ENCODE assay signal across 9 mouse cellular contexts in the genomic region with DNA sequence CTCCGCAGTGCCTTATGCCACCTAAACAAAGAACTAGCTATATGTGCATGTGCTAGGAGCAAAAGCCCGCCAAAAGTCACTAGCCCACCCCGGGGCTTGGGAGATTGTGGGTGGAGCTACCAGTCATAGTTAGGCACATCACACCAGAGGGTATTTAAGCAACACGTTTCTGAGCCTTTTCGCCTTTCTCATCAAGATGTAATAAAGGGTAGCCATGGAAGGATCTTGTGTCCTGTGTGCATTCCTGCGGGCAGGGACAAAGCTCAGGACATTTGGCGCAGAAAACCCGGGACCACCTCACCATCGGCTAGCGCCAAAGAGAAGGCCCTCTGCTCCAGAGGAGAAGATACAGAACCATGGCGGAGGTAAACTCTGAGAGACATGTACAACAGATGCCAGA. TPM values are rescaled to one million over a fixed set of nuclear protein-coding genes. Genes with fewer than 3 reads are reported as not detected.
DNase-seq lines count a peak whose midpoint lies in the region; ATAC-seq and TF ChIP-seq lines count a peak whose summit lies in the region.
"Had no signal": no experiment of that assay in that cellular context is flagged by ENCODE, and none has a peak within 500 bp of the region (broad histone marks: within the 10 kb centered on the region; RNA-seq: fewer than 3 reads in every experiment).

No protein-coding gene starts in this region.

- no peak for TF ChIP-seq CTCF in hindbrain, postnatal 0 days (IDR thresholded peaks at IDR 0.05; ENCODE audit: low read depth)

- no peaks in the 10 kb centered on the region for H3K4me1 ChIP-seq in hindbrain, postnatal 0 days (ENCODE audit: insufficient read depth, low read length)
- H3K4me1 ChIP-seq in midbrain, embryonic 15.5 days = peaks cover 9% of the 10 kb centered on the region; the same call in 1 of the 2 replicates

- H3K4me3 ChIP-seq in hindbrain, postnatal 0 days (ENCODE audit: low read length) = peak overlapping the region; percentile 76
- peak overlapping the region; percentile 97 for H3K4me3 ChIP-seq in midbrain, embryonic 15.5 days
- H3K4me3 ChIP-seq: myocyte had no signal

- no peak overlapping the region; the same call in 1 of the 2 replicates for H3K9ac ChIP-seq in hindbrain, postnatal 0 days (replicated peaks; ENCODE audit: low read length)
- H3K9ac ChIP-seq in midbrain, embryonic 15.5 days = peak overlapping the region; percentile 76

- no peaks in the 10 kb centered on the region for H3K9me3 ChIP-seq in hindbrain, postnatal 0 days (ENCODE audit: low read length)
- no peaks in the 10 kb centered on the region for H3K9me3 ChIP-seq in midbrain, embryonic 15.5 days

- H3K27me3 ChIP-seq in hindbrain, postnatal 0 days (ENCODE audit: insufficient read depth, low read length) = no peaks in the 10 kb centered on the region
- no peaks in the 10 kb centered on the region for H3K27me3 ChIP-seq in midbrain, embryonic 15.5 days (replicated peaks)

- WGBS in hindbrain, postnatal 0 days = 15% methylated on average over 11 of the region's 11 CpGs
- WGBS in midbrain, embryonic 15.5 days = 17% methylated on average over 11 of the region's 11 CpGs

- H3K4me2 ChIP-seq in hindbrain, postnatal 0 days (ENCODE audit: low read depth, low read length) = peak overlapping the region; percentile 66
- H3K4me2 ChIP-seq in midbrain, embryonic 15.5 days = peak overlapping the region; percentile 92

- H3K36me3 ChIP-seq in hindbrain, postnatal 0 days (ENCODE audit: insufficient read depth, low read length) = no peaks in the 10 kb centered on the region
- H3K36me3 ChIP-seq in midbrain, embryonic 15.5 days (replicated peaks) = no peaks in the 10 kb centered on the region

- no peak for ATAC-seq in hindbrain, postnatal 0 days
- no peak for ATAC-seq in midbrain, embryonic 15.5 days (replicated peaks)

- no peak overlapping the region for H3K27ac ChIP-seq in hindbrain, postnatal 0 days
- H3K27ac ChIP-seq in midbrain, embryonic 15.5 days = no peak overlapping the region

- intact Hi-C loops in left cerebral cortex, postnatal 10 days (cut with DNase I) = loop anchor here (5.0 kb wide), 1 partner anchor 721 kb away; no protein-coding TSS in a partner anchor

- peak; percentile 6 for DNase-seq in kidney, postnatal 10 days
- no peak for DNase-seq in kidney, adult 8-10 months
- peak; percentile 62 for DNase-seq in embryo, embryonic 11 days
- peak; percentile 14 for DNase-seq in hindbrain, postnatal 0 days (ENCODE audit: low spot score)
- DNase-seq in adrenal gland, postnatal 4 days (ENCODE audit: low spot score in 2 of 2) = no peak
- DNase-seq in left cerebral cortex, postnatal 10 days (ENCODE audit: extremely low spot score in 1 of 2, low spot score in 2 of 2) = no peak
- DNase-seq in frontal cortex, postnatal 10 days (ENCODE audit: low spot score in 2 of 2) = no peak

RNA-seq across cellular contexts. Expression of gene Olfr725, which starts 21.0 kb away (rescaled TPM):
- total RNA-seq in hindbrain, postnatal 0 days (2014; rRNA removed) = not detected in 2 replicates
- polyA plus RNA-seq in hindbrain, postnatal 0 days (2015; fragmentation: Nextera tagmentation; extraction: Ambion mirVana) = not detected in 2 replicates
- polyA plus RNA-seq in midbrain, embryonic 15.5 days (2015; fragmentation: Nextera tagmentation; extraction: Ambion mirVana) = not detected in 2 replicates
- total RNA-seq in adrenal gland, postnatal 4 days (2021) = not detected
- total RNA-seq in left cerebral cortex, postnatal 10 days (2021) = not detected
- polyA plus RNA-seq: myocyte had no signal

RNA-seq across cellular contexts. Expression of gene Olfr726, which starts 29.6 kb away (rescaled TPM):
- total RNA-seq in hindbrain, postnatal 0 days (2014; rRNA removed) = not detected in 2 replicates
- polyA plus RNA-seq in hindbrain, postnatal 0 days (2015; fragmentation: Nextera tagmentation; extraction: Ambion mirVana) = not detected in 2 replicates
- not detected in 2 replicates for polyA plus RNA-seq in midbrain, embryonic 15.5 days (2015; fragmentation: Nextera tagmentation; extraction: Ambion mirVana)
- total RNA-seq in adrenal gland, postnatal 4 days (2021) = not detected
- not detected for total RNA-seq in left cerebral cortex, postnatal 10 days (2021)
- polyA plus RNA-seq: myocyte had no signal

Comparison
In these comparisons a context has a peak if more than half of its experiments do, and no peak if none do; other contexts are left out.
1. DNase-seq: peak in kidney, postnatal 10 days (single experiment), embryo, embryonic 11 days (single experiment) and hindbrain, postnatal 0 days (single experiment); none in kidney, adult 8-10 months (0 of 2), adrenal gland, postnatal 4 days (0 of 2), left cerebral cortex, postnatal 10 days (0 of 2) and frontal cortex, postnatal 10 days (0 of 2).